Mouse (Mus musculus) limb, embryonic 14.5 days (tissue): ENCODE measurements around the gene Tars. TPM values are rescaled to one million over a fixed set of nuclear protein-coding genes. Genes with fewer than 3 reads are reported as not detected.

ENCODE experiments used
- ATAC-seq: fragments of 200-750 bp; cut with Nextera tagmentation; 2 replicates; pipeline ENCODE4 v1.8.0; 2017; ENCODE audit warnings: low read depth, moderate number of reproducible peaks, moderate TSS enrichment; ENCODE audit not compliant: low FRiP score
- DNase-seq: peaks from one replicate; pipeline ENCODE4 v3.0.0-alpha.2; 2015; ENCODE audit warnings: low spot score
- H3K27ac ChIP-seq: fragments of 300-500 bp; sonication (generic); replicated peaks from 2 replicates; pipeline ENCODE4 v1.5.1; 2014; ENCODE audit warnings: low read depth, mild to moderate bottlenecking, low read length, moderate library complexity, mixed read lengths
- H3K27me3 ChIP-seq: fragments of 300-500 bp; sonication (generic); 2 replicates; pipeline ENCODE4 v1.6.1; 2014; ENCODE audit warnings: low read length, mixed read lengths; ENCODE audit not compliant: control insufficient read depth, insufficient read depth
- H3K36me3 ChIP-seq: fragments of 300-500 bp; sonication (generic); 2 replicates; pipeline ENCODE4 v1.6.1; 2014; ENCODE audit warnings: mild to moderate bottlenecking, low read length, moderate library complexity, mixed read lengths; ENCODE audit not compliant: control insufficient read depth, insufficient read depth
- H3K4me1 ChIP-seq: fragments of 300-500 bp; sonication (generic); 2 replicates; pipeline ENCODE4 v1.6.1; 2014; ENCODE audit warnings: antibody characterized with exemption, low read length, mixed read lengths; ENCODE audit not compliant: control insufficient read depth, insufficient read depth
- H3K4me2 ChIP-seq: fragments of 300-500 bp; sonication (generic); replicated peaks from 2 replicates; pipeline ENCODE4 v1.6.1; 2014; ENCODE audit warnings: low read depth, mild to moderate bottlenecking, low read length, moderate library complexity; ENCODE audit not compliant: severe bottlenecking
- H3K4me3 ChIP-seq: fragments of 300-500 bp; sonication (generic); replicated peaks from 2 replicates; pipeline ENCODE4 v1.5.1; 2014; ENCODE audit warnings: low read length
- H3K9ac ChIP-seq: fragments of 300-500 bp; sonication (generic); 2 replicates; pipeline ENCODE4 v1.6.1; 2014; ENCODE audit warnings: mild to moderate bottlenecking, low read depth, low read length, moderate library complexity; ENCODE audit not compliant: severe bottlenecking
- H3K9me3 ChIP-seq: fragments of 300-500 bp; sonication (generic); 2 replicates; pipeline ENCODE4 v1.6.1; 2016; ENCODE audit warnings: low read length; ENCODE audit not compliant: control insufficient read depth
- POLR2A ChIP-seq: fragments of 200-500 bp; IDR thresholded peaks from 2 replicates; pipeline ENCODE4 v1.8.0; 2012; ENCODE audit warnings: inconsistent platforms, mild to moderate bottlenecking, moderate library complexity, borderline replicate concordance; ENCODE audit not compliant: insufficient read depth, insufficient read length; ENCODE audit errors: extremely low read depth
- WGBS: fragments of 180-500 bp; shearing (Covaris S2); extraction: QIAGEN DNeasy Blood & Tissue Kit; methylation state at CpG from one replicate; pipeline ENCODE4 v1.1.7; 2014; 5-methylcytosine and 5-hydroxymethylcytosine counted together
- polyA plus RNA-seq, 2 experiments: library from polyadenylated mRNA; depleted of rRNA in 1 of 2; stranded (reverse) in 1 of 2; unstranded in 1 of 2; fragments of >200 nt; fragmentation: Nextera tagmentation in 1 of 2; extraction: Ambion mirVana in 1 of 2; gene quantifications; 2 replicates each; pipeline versions ENCODE4 v1.2.1 to v1.2.3; 2012 to 2014

The Tars gene
- polyA plus RNA-seq, 2 experiments: 60.0 to 67.0 TPM

DNA sequence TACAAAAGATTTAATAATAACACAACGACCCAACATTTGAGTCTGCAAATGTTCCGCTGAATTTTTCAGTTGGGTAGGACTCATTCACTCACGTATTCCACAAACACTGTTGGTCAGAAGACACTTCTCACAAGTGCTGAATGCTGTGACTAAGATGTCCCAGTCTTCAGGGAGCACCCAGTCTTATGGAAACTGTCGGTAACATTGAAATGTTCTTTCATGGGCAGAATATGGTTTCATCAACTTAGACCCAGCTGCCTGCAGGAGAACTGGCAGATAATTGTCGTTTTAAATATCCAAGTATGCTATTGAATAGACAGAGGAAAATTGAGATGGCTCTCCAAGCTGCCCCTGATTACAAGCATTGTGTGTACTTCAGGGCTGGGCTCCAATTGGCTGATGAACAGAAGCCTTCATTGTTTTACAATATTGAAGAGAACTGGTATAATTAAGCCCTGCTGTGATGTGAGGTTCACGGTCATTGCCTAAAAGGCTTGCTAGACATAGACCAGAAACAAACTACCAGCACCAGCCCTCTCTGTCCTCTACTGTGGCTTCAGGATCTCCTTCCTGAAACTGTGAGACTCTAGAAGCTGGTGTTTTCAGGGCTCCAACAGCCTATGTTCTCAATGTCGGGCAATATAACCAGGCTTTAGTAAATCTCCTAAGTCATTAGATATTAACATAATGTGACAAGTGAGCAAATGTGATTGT lies 59.8 kb downstream of the Tars start:
- Histone ChIP-seq H3K9me3 (no peaks in the 10 kb centered on the region), H3K27ac (no peak overlapping the region), H3K27me3 (no peaks in the 10 kb centered on the region), H3K36me3 (0 out of 2 replicates have a peak, but pooled peaks cover 3% of the 10 kb centered on the region), H3K4me2 (no peak overlapping the region), H3K9ac (no peak overlapping the region), H3K4me1 (no peaks in the 10 kb centered on the region), H3K4me3 (no peak overlapping the region)
- DNase-seq (no peak), ATAC-seq (no peak)
- WGBS: 84% methylated on average over 7 of the region's 7 CpGs
- no peak for TF ChIP-seq POLR2A
